Mouse (Mus musculus) skeletal muscle tissue, postnatal 0 days (tissue): ENCODE results near the gene Gprasp1. TPM values are rescaled to one million over a fixed set of nuclear protein-coding genes. Genes with fewer than 3 reads are reported as not detected.

Source experiments
- microRNA counts: library from miRNA; unstranded; fragments of <30 nt; microRNA quantifications from one replicate; lab custom pipeline; 2015
- microRNA-seq, 2 experiments: library from miRNA; unstranded; fragments of <30 nt; microRNA quantifications; one replicate each; pipeline ENCODE4; 2016
- polyA plus RNA-seq: library from polyadenylated mRNA; unstranded; fragments of >200 nt; fragmentation: Nextera tagmentation; extraction: Ambion mirVana; gene quantifications from 2 replicates; pipeline ENCODE4 v1.2.1, GENCODE M21; 2015

Gprasp1 gene
- polyA plus RNA-seq, result 34.1 and 44.5 TPM in 2 replicates

GRCm38 (mm10) chrX:135742304-135743055 lies at the start of gene Gprasp1, which contains the start of gene Armcx5:
TSS of gene Gprasp1 (plus strand) at chrX:135742733.
TSS of gene Armcx5 (plus strand) at chrX:135742733.

GRCm38 (mm10) chrX:135693633-135694032 lies 48.9 kb upstream of the Gprasp1 start, which contains the start of gene Tcp11x2:
TSS of gene Tcp11x2 (minus strand) at chrX:135693790.

GRCm38 (mm10) chrX:135725161-135725560 lies 17.4 kb upstream of the Gprasp1 start, which contains the start of gene Tmsb15a:
TSS of gene Tmsb15a (minus strand) at chrX:135725261.

GRCm38 (mm10) chrX:135797212-135797644 lies 54.7 kb downstream of the Gprasp1 start, which contains the start of gene Bhlhb9:
TSS of gene Bhlhb9 (plus strand) at chrX:135797594.

GRCm38 (mm10) chrX:135838521-135839360 lies 96.2 kb downstream of the Gprasp1 start, which contains the start of gene Gprasp2:
TSS of gene Gprasp2 (plus strand) at chrX:135839034.

MicroRNA genes within 50 kb of the gene (microRNA counts, 519-probe panel; counts per million panel counts)
- 296 counts per million, percentile 58 among the panel's probes with 10 or more counts for microRNA mmu-miR-1970 (lab: Ali Mortazavi, UCI)

Small RNA genes within 50 kb of the gene (microRNA-seq; reads per million reads assigned to microRNA genes)
- 0 reads per million in 2 experiments for gene Mir1970
- gene Mir7646, result 0 reads per million in 2 experiments

Other genes with a start within 250 kb of the Gprasp1 start
- gene AV320801, start 248.1 kb upstream of the Gprasp1 start, polyA plus RNA-seq, result 0.17 TPM in 1 of 2 replicates, not detected in the other
- gene Nxf7, start 144.0 kb upstream of the Gprasp1 start, polyA plus RNA-seq, result 0.13 and 0.29 TPM in 2 replicates
- 0.14 and 0.15 TPM in 2 replicates for gene Prame, start 115.0 kb upstream of the Gprasp1 start, polyA plus RNA-seq
- 0.12 TPM in 1 of 2 replicates, not detected in the other for gene Tcp11x2, start 48.9 kb upstream of the Gprasp1 start, polyA plus RNA-seq
- gene Tmsb15a, start 17.5 kb upstream of the Gprasp1 start, polyA plus RNA-seq, result 1.2 TPM in 1 of 2 replicates, not detected in the other
- gene Armcx5, start within 50 bp of the Gprasp1 start, polyA plus RNA-seq, result 8.2 and 8.3 TPM in 2 replicates
- 41.8 and 43.1 TPM in 2 replicates for gene Bhlhb9, start 54.9 kb downstream of the Gprasp1 start, polyA plus RNA-seq
- 13.3 and 17.2 TPM in 2 replicates for gene Gprasp2, start 96.3 kb downstream of the Gprasp1 start, polyA plus RNA-seq